Mouse (Mus musculus): ENCODE measurements around the gene Mrpl18. TPM values are rescaled to one million over a fixed set of nuclear protein-coding genes. Genes with fewer than 3 reads are reported as not detected.

Mrpl18 gene
- polyA plus RNA-seq, 1 experiment from 2014 or later: 142 TPM

GRCm38 (mm10) chr17:12872275-12873028 is 43.7 kb downstream of the Mrpl18 start:
- no peaks in the 10 kb centered on the region for H3K9me3 ChIP-seq
- H3K4me2 ChIP-seq: no peak overlapping the region
- H3K27me3 ChIP-seq: 0 out of 2 replicates have a peak, but pooled peaks cover 5% of the 10 kb centered on the region
- H3K36me3 ChIP-seq: no peaks in the 10 kb centered on the region
- H3K9ac ChIP-seq: no peak overlapping the region
- H3K4me1 ChIP-seq (replicated peaks): 0 out of 2 replicates have a peak, but pooled peaks cover 4% of the 10 kb centered on the region
- H3K4me3 ChIP-seq: no peak overlapping the region
- WGBS: 71% methylated on average over 16 of the region's 16 CpGs
- ATAC-seq (ENCODE audit: low FRiP score): no peak
- H3K27ac ChIP-seq: no peak overlapping the region

GRCm38 (mm10) chr17:12868640-12869039 is 47.5 kb downstream of the Mrpl18 start:
- 49% methylated on average over 4 of the region's 4 CpGs for WGBS
- H3K27me3 ChIP-seq: 0 out of 2 replicates have a peak, but pooled peaks cover 5% of the 10 kb centered on the region
- H3K4me3 ChIP-seq: no peak overlapping the region
- 0 out of 2 replicates have a peak, but pooled peaks cover 4% of the 10 kb centered on the region for H3K4me1 ChIP-seq (replicated peaks)
- ATAC-seq (ENCODE audit: low FRiP score): no peak
- no peaks in the 10 kb centered on the region for H3K36me3 ChIP-seq
- H3K4me2 ChIP-seq: no peak overlapping the region
- H3K9me3 ChIP-seq: no peaks in the 10 kb centered on the region
- no peak overlapping the region for H3K27ac ChIP-seq
- H3K9ac ChIP-seq: no peak overlapping the region

- H3K27me3 ChIP-seq: 0 out of 2 replicates have a peak, but pooled peaks cover 5% of the 10 kb centered on the region
- H3K36me3 ChIP-seq: no peaks in the 10 kb centered on the region
- no peak within 1 kb of the TSS for H3K27ac ChIP-seq
- no peak within 1 kb of the TSS for H3K9ac ChIP-seq
- no peak within 1 kb of the TSS for H3K4me2 ChIP-seq
- no peaks in the 10 kb centered on the region for H3K9me3 ChIP-seq
- WGBS: 61% methylated on average over 2 of the region's 2 CpGs
- 0 out of 2 replicates have a peak, but pooled peaks cover 4% of the 10 kb centered on the region for H3K4me1 ChIP-seq (replicated peaks)
- no peak for ATAC-seq (ENCODE audit: low FRiP score)
- H3K4me3 ChIP-seq: no peak within 1 kb of the TSS
Observed at GRCm38 (mm10) chr17:12868043-12868442, 48.1 kb downstream of the Mrpl18 start, which contains the start of gene Mas1. Gene Mas1 (minus strand): TSS chr17:12868143.

GRCm38 (mm10) chr17:12866853-12867252 is 49.3 kb downstream of the Mrpl18 start:
- H3K27ac ChIP-seq: no peak overlapping the region
- no peak overlapping the region for H3K4me2 ChIP-seq
- H3K4me1 ChIP-seq (replicated peaks): no peaks in the 10 kb centered on the region
- 85% methylated on average over 10 of the region's 10 CpGs for WGBS
- 0 out of 2 replicates have a peak, but pooled peaks cover 3% of the 10 kb centered on the region for H3K27me3 ChIP-seq
- no peak overlapping the region for H3K4me3 ChIP-seq
- ATAC-seq (ENCODE audit: low FRiP score): no peak
- no peaks in the 10 kb centered on the region for H3K9me3 ChIP-seq
- H3K36me3 ChIP-seq: no peaks in the 10 kb centered on the region
- H3K9ac ChIP-seq: no peak overlapping the region

GRCm38 (mm10) chr17:12865407-12865806 is 50.7 kb downstream of the Mrpl18 start:
- H3K4me2 ChIP-seq: no peak overlapping the region
- WGBS: 67% methylated on average over 3 of the region's 3 CpGs
- H3K27me3 ChIP-seq: no peaks in the 10 kb centered on the region
- no peaks in the 10 kb centered on the region for H3K36me3 ChIP-seq
- H3K9me3 ChIP-seq: no peaks in the 10 kb centered on the region
- ATAC-seq (ENCODE audit: low FRiP score): no peak
- no peak overlapping the region for H3K9ac ChIP-seq
- H3K4me1 ChIP-seq (replicated peaks): no peaks in the 10 kb centered on the region
- no peak overlapping the region for H3K4me3 ChIP-seq
- no peak overlapping the region for H3K27ac ChIP-seq

GRCm38 (mm10) chr17:12864111-12864510 is 52.0 kb downstream of the Mrpl18 start:
- H3K4me2 ChIP-seq: no peak overlapping the region
- H3K9me3 ChIP-seq: no peaks in the 10 kb centered on the region
- H3K9ac ChIP-seq: no peak overlapping the region
- H3K27me3 ChIP-seq: no peaks in the 10 kb centered on the region
- H3K27ac ChIP-seq: no peak overlapping the region
- H3K36me3 ChIP-seq: no peaks in the 10 kb centered on the region
- no peaks in the 10 kb centered on the region for H3K4me1 ChIP-seq (replicated peaks)
- H3K4me3 ChIP-seq: no peak overlapping the region
- no peak for ATAC-seq (ENCODE audit: low FRiP score)

Small RNA genes lying within 50 kb of the gene (microRNA-seq; reads per million reads assigned to microRNA genes)
- gene Gm24085: not detected

Other genes starting within 250 kb of the Mrpl18 start
- gene Slc22a1, start 240.5 kb downstream of the Mrpl18 start, polyA plus RNA-seq (2015; fragmentation: Nextera tagmentation; extraction: Ambion mirVana): not detected in 2 replicates
- gene Igf2r, start 146.7 kb downstream of the Mrpl18 start, polyA plus RNA-seq (2015; fragmentation: Nextera tagmentation; extraction: Ambion mirVana): 12.3 and 12.5 TPM in 2 replicates
- gene Mas1, start 48.2 kb downstream of the Mrpl18 start, polyA plus RNA-seq (2015; fragmentation: Nextera tagmentation; extraction: Ambion mirVana): 0.17 and 0.32 TPM in 2 replicates
- gene Mrgprh, start 40.3 kb downstream of the Mrpl18 start, polyA plus RNA-seq (2015; fragmentation: Nextera tagmentation; extraction: Ambion mirVana): not detected in 2 replicates
- gene Pnldc1, start 6.1 kb downstream of the Mrpl18 start, polyA plus RNA-seq (2015; fragmentation: Nextera tagmentation; extraction: Ambion mirVana): 2.0 and 2.2 TPM in 2 replicates
- 406 and 411 TPM in 2 replicates for gene Tcp1, start 644 bp downstream of the Mrpl18 start, polyA plus RNA-seq (2015; fragmentation: Nextera tagmentation; extraction: Ambion mirVana)
- 0.95 and 1.5 TPM in 2 replicates for gene Acat3, start 24.3 kb upstream of the Mrpl18 start, polyA plus RNA-seq (2015; fragmentation: Nextera tagmentation; extraction: Ambion mirVana)
- gene Acat2, start 44.4 kb upstream of the Mrpl18 start, polyA plus RNA-seq (2015; fragmentation: Nextera tagmentation; extraction: Ambion mirVana): 331 and 342 TPM in 2 replicates
- 136 and 140 TPM in 2 replicates for gene Wtap, start 77.8 kb upstream of the Mrpl18 start, polyA plus RNA-seq (2015; fragmentation: Nextera tagmentation; extraction: Ambion mirVana)
- gene Sod2, start 90.5 kb upstream of the Mrpl18 start, polyA plus RNA-seq (2015; fragmentation: Nextera tagmentation; extraction: Ambion mirVana): 117 and 121 TPM in 2 replicates
- not detected in 2 replicates for gene Gpr31b, start 136.0 kb upstream of the Mrpl18 start, polyA plus RNA-seq (2015; fragmentation: Nextera tagmentation; extraction: Ambion mirVana)
- gene Tcp10b, start 144.8 kb upstream of the Mrpl18 start, polyA plus RNA-seq (2015; fragmentation: Nextera tagmentation; extraction: Ambion mirVana): 0.23 TPM in 1 of 2 replicates, not detected in the other
- not detected in 2 replicates for gene Unc93a, start 215.5 kb upstream of the Mrpl18 start, polyA plus RNA-seq (2015; fragmentation: Nextera tagmentation; extraction: Ambion mirVana)